20 mouse cellular contexts compared by ENCODE assay signal in the genomic region with DNA sequence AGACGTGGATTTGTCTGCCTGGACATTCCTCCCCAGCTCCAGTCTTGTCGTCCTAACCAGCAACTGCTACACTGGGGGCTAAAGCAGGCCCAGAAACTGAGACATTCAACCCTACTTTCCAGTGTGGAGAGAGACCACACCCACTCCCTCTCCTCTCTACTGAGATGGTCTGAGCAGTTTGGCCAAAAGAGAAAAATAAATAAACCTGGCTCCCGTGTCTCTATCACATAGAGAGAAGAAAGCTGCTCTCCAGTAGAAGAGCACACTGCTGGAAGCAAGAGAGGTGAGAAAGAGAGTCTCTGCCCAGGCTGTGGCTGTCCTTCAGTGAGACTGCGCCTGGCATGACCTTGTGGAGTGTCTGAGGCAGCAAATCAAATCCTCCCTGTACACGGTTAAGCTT. TPM values are rescaled to one million over a fixed set of nuclear protein-coding genes. Genes with fewer than 3 reads are reported as not detected.
DNase-seq lines count a peak whose midpoint lies in the region; ATAC-seq and TF ChIP-seq lines count a peak whose summit lies in the region.
"Had no signal": no experiment of that assay in that cellular context is flagged by ENCODE, and none has a peak within 500 bp of the region (broad histone marks: within the 10 kb centered on the region; RNA-seq: fewer than 3 reads in every experiment).

No protein-coding gene starts in this region.

- DNase-seq in adrenal gland, adult 8-10 months = peak; percentile 31
- DNase-seq in adrenal gland, postnatal 10 days = no peak
- DNase-seq in heart, embryonic 10.5 days (ENCODE audit: low spot score) = peak; percentile 54
- DNase-seq in heart, postnatal 4 days = no peak
- no peak for DNase-seq in testis, postnatal 14 days (ENCODE audit: low spot score)
- DNase-seq in frontal cortex, postnatal 14 days (ENCODE audit: low spot score in 2 of 2) = no peak
- DNase-seq: cerebellum, adult 2 months; cerebellum, postnatal 10 days; gastrocnemius, postnatal 25 days; heart, postnatal 14 days; kidney, adult 9 months had no signal

- no peaks in the 10 kb centered on the region for H3K9me3 ChIP-seq in heart, embryonic 10.5 days
- H3K9me3 ChIP-seq: forebrain, embryonic 15.5 days; heart, embryonic 13.5 days had no signal

- H3K4me1 ChIP-seq in heart, embryonic 10.5 days = peaks cover 8% of the 10 kb centered on the region; the same call in 1 of the 2 replicates
- H3K4me1 ChIP-seq in testis, adult 2 months (ENCODE audit: control insufficient read depth, insufficient read depth, low read length) = peaks cover 2% of the 10 kb centered on the region; the same call in 1 of the 2 replicates
- H3K4me1 ChIP-seq: forebrain, embryonic 15.5 days had no signal

- 0 out of 2 replicates have a peak, but pooled peaks cover 3% of the 10 kb centered on the region for H3K36me3 ChIP-seq in heart, embryonic 10.5 days
- H3K36me3 ChIP-seq in testis, adult 2 months (ENCODE audit: control insufficient read depth, insufficient read depth, low read length) = no peaks in the 10 kb centered on the region
- H3K36me3 ChIP-seq: forebrain, embryonic 15.5 days had no signal

- no peaks in the 10 kb centered on the region for H3K27me3 ChIP-seq in heart, embryonic 10.5 days (ENCODE audit: insufficient read depth, poor library complexity, severe bottlenecking)
- H3K27me3 ChIP-seq in testis, adult 2 months (ENCODE audit: control insufficient read depth, insufficient read depth, low read length) = no peaks in the 10 kb centered on the region
- H3K27me3 ChIP-seq: CH12.LX; forebrain, embryonic 15.5 days; heart, embryonic 13.5 days had no signal

- H3K4me3 ChIP-seq in heart, embryonic 10.5 days = no peak overlapping the region
- H3K4me3 ChIP-seq in testis, adult 2 months (ENCODE audit: control insufficient read depth, low read depth, low read length) = peak overlapping the region; percentile 69
- H3K4me3 ChIP-seq: forebrain, embryonic 15.5 days; heart, embryonic 13.5 days had no signal

- TF ChIP-seq CTCF in testis, adult 2 months (IDR thresholded peaks at IDR 0.05; ENCODE audit: control insufficient read depth, insufficient read depth, insufficient replicate concordance, low read depth, low read length) = no peak

- WGBS in heart, embryonic 10.5 days = 72% methylated on average over 5 of the region's 5 CpGs

- TF ChIP-seq POLR2A in testis, adult 2 months (IDR thresholded peaks at IDR 0.05; ENCODE audit: control insufficient read depth, low read depth, low read length) = no peak

- H3K27ac ChIP-seq in heart, embryonic 10.5 days = no peak overlapping the region
- H3K27ac ChIP-seq in testis, adult 2 months (ENCODE audit: control insufficient read depth, insufficient read depth, low read depth, low read length) = no peak overlapping the region
- H3K27ac ChIP-seq: forebrain, embryonic 15.5 days; heart, embryonic 13.5 days; kidney, postnatal 0 days had no signal

- 0 out of 2 replicates have a peak, but pooled peaks have one; percentile 20 for ATAC-seq in megakaryocyte-erythroid progenitor cell, adult 5-6 weeks (replicated peaks; ENCODE audit: low FRiP score, low TSS enrichment, poor library complexity, severe bottlenecking)
- ATAC-seq: forebrain, embryonic 15.5 days; hindbrain, embryonic 16.5 days; inflammation-experienced regulatory T-cells, adult 6 months; intestine, postnatal 0 days had no signal

RNA-seq across cellular contexts. Expression of a gene that starts 10.7 kb away (rescaled TPM):
- 10 to 100 TPM; 31.1 to 55.0 (median 45.0) TPM for total RNA-seq in adrenal gland, adult 8-10 months (2022)
- 10 to 100 TPM; 29.7 to 37.4 TPM for total RNA-seq in adrenal gland, postnatal 10 days (2021)
- 20.9 and 21.7 TPM in 2 replicates for polyA plus RNA-seq in heart, embryonic 10.5 days (2016; fragmentation: Nextera tagmentation; extraction: Ambion mirVana)
- total RNA-seq in heart, postnatal 4 days (2021) = 10 to 100 TPM; 24.9 to 25.8 TPM
- 10.1 and 10.4 TPM in 2 replicates for polyA plus RNA-seq in testis, adult 2 months (2012; rRNA removed)
- total RNA-seq in megakaryocyte-erythroid progenitor cell, adult 5-6 weeks (2014; fragmentation: Nextera tagmentation) = 34.3 and 50.3 TPM in 2 replicates
- total RNA-seq in megakaryocyte-erythroid progenitor cell, adult 5-6 weeks (2017) = 37.7 and 40.9 TPM in 2 replicates

Comparison
In these comparisons a context has a peak if more than half of its experiments do, and no peak if none do; other contexts are left out.
1. DNase-seq: peak in adrenal gland, adult 8-10 months (single experiment) and heart, embryonic 10.5 days (single experiment); none in adrenal gland, postnatal 10 days (single experiment), heart, postnatal 4 days (single experiment), testis, postnatal 14 days (single experiment) and frontal cortex, postnatal 14 days (0 of 2).